ENCODE assay signal across 9 mouse cellular contexts in the genomic region with DNA sequence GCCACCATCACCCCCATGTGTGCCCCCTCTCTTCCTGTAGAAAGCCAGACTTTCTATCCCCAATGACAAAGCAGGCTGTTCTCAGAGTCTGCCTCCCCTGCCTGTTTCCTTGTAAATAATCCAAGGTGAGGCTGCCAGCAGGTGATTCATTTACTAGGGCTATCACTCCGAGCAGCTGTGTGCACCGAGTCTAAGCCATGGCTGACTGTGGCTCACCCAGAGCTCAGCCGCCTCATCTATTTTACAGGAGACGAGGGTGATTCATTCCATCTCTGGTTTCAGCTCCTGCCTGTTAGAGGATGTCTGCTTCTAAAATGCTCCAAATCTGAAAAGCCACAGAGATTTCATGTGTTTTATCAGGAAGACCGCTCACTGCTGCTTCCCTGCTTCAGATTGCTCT.
DNase-seq lines count a peak whose midpoint lies in the region; ATAC-seq lines count a peak whose summit lies in the region.
"Had no signal": no experiment of that assay in that cellular context is flagged by ENCODE, and none has a peak within 500 bp of the region (broad histone marks: within the 10 kb centered on the region; RNA-seq: fewer than 3 reads in every experiment).

No protein-coding gene starts in this region.

- H3K9me3 ChIP-seq in heart, embryonic 10.5 days, result no peaks in the 10 kb centered on the region
- no peaks in the 10 kb centered on the region for H3K9me3 ChIP-seq in hindbrain, embryonic 13.5 days
- H3K9me3 ChIP-seq: megakaryocyte, embryonic 14.5 days had no signal

- no peaks in the 10 kb centered on the region for H3K27me3 ChIP-seq in heart, embryonic 10.5 days (ENCODE audit: insufficient read depth, poor library complexity, severe bottlenecking)
- H3K27me3 ChIP-seq in hindbrain, embryonic 13.5 days, result no peaks in the 10 kb centered on the region

- H3K27ac ChIP-seq in heart, embryonic 10.5 days, result peak overlapping the region; percentile 26; the same call in 1 of the 2 replicates
- peak overlapping the region; percentile 58 for H3K27ac ChIP-seq in hindbrain, embryonic 13.5 days

- peaks cover 33% of the 10 kb centered on the region for H3K4me1 ChIP-seq in heart, embryonic 10.5 days
- H3K4me1 ChIP-seq in hindbrain, embryonic 13.5 days (replicated peaks), result peaks cover 19% of the 10 kb centered on the region

- 49% methylated on average over 5 of the region's 5 CpGs for WGBS in heart, embryonic 10.5 days
- 66% methylated on average over 5 of the region's 5 CpGs for WGBS in hindbrain, embryonic 13.5 days

- no peaks in the 10 kb centered on the region for H3K36me3 ChIP-seq in heart, embryonic 10.5 days
- H3K36me3 ChIP-seq in hindbrain, embryonic 13.5 days, result no peaks in the 10 kb centered on the region

- H3K4me2 ChIP-seq in hindbrain, embryonic 13.5 days, result no peak overlapping the region

- DNase-seq in heart, embryonic 10.5 days (ENCODE audit: low spot score), result no peak
- no peak for DNase-seq in heart, postnatal 36 days
- DNase-seq in NIH3T3 (ENCODE audit: low read depth) (peak; percentile 79), adipocyte (ENCODE audit: low spot score) (no peak)
- peak; percentile 18 to 23 for DNase-seq in layer of hippocampus, postnatal 36 days
- DNase-seq in ovary, adult 18-20 months (ENCODE audit: low spot score), result no peak

- ATAC-seq in hindbrain, embryonic 13.5 days (ENCODE audit: low FRiP score), result no peak
- ATAC-seq in inflammation-experienced regulatory T-cells, adult 6 months, result no peak

- H3K9ac ChIP-seq in hindbrain, embryonic 13.5 days, result no peak overlapping the region

- intact Hi-C loops in heart, postnatal 36 days (cut with DNase I), result no loop called here

- no peak overlapping the region for H3K4me3 ChIP-seq in heart, embryonic 10.5 days
- no peak overlapping the region for H3K4me3 ChIP-seq in hindbrain, embryonic 13.5 days
- H3K4me3 ChIP-seq: megakaryocyte, embryonic 14.5 days had no signal

Comparison
In these comparisons a context has a peak if more than half of its experiments do, and no peak if none do; other contexts are left out.
1. DNase-seq: peak in NIH3T3 (single experiment) and layer of hippocampus, postnatal 36 days (2 of 2); none in heart, embryonic 10.5 days (single experiment), heart, postnatal 36 days (0 of 2), ovary, adult 18-20 months (single experiment) and adipocyte (single experiment).